Mouse (Mus musculus) adrenal gland, postnatal 10 days (tissue): ENCODE measurements around the gene Plekhh2. TPM values are rescaled to one million over a fixed set of nuclear protein-coding genes. Genes with fewer than 3 reads are reported as not detected.
A peak's percentile ranks its signal among the peaks of the same experiment; 100 is the strongest.

Source experiments
- DNase-seq: peaks from one replicate; pipeline ENCODE4 v3.0.0; 2021; ENCODE audit warnings: mixed read lengths
- total RNA-seq, 2 experiments: library from RNA; stranded (reverse); gene quantifications; 2 replicates each; pipeline ENCODE4 v1.2.3; 2021

Plekhh2 gene
- total RNA-seq, 2 experiments from 2014 or later = 7.4 to 7.6 TPM

DNA sequence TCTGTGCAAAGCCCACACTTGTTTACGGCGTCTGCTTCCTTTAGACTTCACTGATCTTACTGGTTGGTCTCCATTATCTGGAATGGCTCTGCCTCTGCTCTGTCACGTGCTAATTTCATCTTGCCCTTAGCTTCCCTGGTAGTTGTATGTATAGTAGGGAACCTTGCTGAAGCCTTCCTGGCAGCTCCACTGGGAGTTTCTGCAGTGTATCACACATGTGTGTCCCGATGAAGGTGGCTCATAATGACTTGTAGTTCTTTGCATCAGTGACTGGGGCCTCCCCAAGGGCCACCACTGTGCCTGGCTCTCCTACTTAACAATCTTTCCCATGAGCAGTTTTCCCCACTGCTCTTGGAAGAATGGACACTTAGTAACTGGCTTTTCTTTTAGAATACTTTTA is 96.9 kb downstream of the Plekhh2 start:
- DNase-seq = no peak

DNA sequence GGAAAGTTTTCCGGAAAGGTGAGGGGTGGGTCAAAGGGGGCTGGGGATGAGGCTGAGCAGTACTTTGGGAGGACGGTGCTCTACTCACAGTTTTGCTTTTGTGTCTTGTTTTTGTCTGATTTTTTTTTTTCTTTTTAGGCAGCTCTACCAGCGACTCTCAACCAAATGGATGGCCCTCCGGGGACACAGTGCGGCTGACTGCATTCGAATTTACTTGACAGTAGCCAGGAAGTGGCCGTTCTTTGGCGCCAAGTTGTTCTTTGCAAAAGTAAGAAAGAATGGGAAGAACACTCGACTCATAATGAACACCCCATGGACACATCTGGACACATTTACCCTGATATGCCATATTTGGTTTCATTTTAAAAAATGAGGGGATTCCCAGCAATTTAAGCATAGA is 99.8 kb downstream of the Plekhh2 start:
- peak; percentile 53 for DNase-seq

DNA sequence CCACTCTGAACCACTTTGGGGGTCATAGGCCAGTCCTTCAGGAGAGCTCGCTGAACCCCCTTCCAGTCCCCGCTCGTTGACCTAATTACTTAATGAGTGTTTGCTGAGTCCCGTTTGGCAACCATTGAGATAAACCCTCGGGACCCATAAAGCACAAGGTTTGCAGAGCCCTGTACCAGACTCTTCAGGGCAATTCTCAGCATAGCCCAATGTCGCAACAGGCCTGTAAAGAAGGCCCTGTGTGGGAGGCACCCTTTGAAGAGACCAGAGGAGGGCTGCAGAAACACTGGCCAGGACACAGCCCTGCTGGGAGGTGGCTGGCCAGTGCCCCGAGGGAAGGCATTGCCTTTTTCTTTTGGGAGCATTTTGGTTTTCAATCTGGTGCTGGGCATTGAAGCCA is 100.3 kb downstream of the Plekhh2 start:
- DNase-seq = peak; percentile 54

DNA sequence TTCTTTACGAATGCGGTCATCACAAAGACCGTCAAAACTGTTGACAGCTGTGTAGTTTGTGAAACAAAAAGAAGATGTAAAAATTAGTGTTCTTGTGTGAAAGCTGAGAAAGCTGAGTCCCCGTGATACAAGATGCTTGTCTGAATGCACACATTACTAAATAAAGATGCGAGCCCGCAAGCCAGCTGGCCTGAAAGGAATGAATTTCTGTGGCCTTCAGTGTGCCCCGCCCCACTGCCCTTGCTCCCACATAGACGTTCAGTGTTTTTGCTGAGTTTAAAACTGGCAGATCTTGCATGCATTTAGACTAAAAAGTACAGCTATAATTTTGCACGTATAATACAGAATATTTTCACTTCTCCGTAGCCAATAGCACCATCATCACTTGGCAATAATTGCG is 104.1 kb downstream of the Plekhh2 start:
- no peak for DNase-seq

GRCm38 (mm10) chr17:84616526-84617074 is 104.9 kb downstream of the Plekhh2 start:
- DNase-seq = no peak

DNA sequence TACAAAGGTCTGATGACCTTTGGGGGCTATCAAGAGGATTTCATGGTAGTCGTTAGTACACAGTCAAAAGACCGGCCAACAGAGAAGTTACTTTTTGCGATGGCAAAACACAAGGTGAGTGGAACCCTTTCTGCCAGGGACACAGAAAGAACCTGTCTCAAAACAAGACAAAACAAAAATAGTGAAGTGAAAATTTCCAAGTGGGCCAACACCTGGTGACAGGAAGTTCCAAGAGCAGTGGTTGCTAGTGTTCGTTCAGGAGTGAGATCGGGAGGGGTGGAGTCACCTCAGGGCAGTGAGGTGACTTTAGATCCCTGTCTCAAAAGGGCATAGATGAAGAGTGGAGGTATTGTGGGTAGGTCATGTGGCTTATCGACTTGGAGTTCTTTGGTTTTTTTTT is 106.3 kb downstream of the Plekhh2 start:
- no peak for DNase-seq

DNA sequence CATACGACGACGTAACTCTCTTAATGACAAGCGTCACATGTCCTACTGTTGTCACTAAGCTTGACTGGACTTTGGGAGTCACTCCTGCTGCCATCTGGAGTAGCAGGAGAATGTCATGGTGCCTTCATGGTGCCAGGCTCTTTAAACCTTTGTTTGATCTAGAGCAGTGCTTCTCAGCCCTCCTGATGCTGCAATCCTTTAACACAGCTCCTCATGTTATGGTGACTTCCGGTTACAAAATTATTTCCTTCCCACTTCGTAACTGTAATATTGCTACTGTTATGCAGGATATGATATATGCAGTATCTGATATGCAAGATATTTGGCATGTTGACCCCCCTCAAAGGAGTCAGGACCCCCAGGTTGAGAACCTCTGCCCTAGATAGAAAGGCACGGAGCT is 107.4 kb downstream of the Plekhh2 start:
- DNase-seq = no peak

GRCm38 (mm10) chr17:84620076-84620475 is 108.4 kb downstream of the Plekhh2 start:
- no peak for DNase-seq

DNA sequence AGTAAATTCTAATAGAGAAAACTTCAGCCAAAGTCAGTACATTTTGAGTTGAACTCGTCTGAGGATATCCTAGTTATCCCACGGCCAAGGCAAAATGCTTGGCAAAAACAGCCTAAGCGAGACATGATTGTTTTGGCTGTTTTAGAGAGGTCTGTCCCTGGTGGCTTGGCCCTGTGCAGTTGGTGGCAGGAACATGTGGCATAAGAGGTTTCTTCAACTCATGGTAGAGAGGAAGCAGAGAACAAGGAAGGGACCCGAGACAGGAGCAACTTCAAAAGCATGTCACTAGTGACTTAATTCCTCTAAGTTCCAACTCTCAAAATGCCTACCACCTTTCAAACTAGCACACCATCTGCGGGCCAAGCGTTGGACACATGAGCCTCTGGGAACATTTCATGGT is 108.9 kb downstream of the Plekhh2 start:
- no peak for DNase-seq

GRCm38 (mm10) chr17:84621209-84621608 is 109.5 kb downstream of the Plekhh2 start:
- DNase-seq = no peak

DNA sequence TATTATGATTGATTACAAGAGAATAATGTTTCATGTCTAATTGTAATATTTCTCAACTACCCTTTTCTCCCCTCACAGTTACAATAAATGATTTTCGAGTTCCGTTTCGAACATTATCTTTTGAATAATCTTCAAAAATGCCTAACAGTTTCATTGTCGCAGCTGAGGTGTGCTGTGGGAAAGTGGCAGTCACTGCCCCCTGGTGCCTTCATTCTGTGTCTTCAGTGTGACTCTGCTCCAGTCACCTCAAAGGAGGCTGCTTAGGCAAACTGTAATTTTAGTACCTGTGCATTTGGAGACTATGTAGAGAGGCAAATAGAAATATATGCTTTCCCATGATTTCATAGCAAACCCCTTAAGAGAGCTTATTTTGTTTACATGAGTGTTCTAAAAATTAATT is 110.3 kb downstream of the Plekhh2 start:
- DNase-seq = no peak

GRCm38 (mm10) chr17:84622873-84623272 is 111.2 kb downstream of the Plekhh2 start:
- DNase-seq = no peak

GRCm38 (mm10) chr17:84626276-84626856 is 114.7 kb downstream of the Plekhh2 start, which contains the start of gene Dync2li1:
TSS of gene Dync2li1 (plus strand) at chr17:84626496.
- peak; percentile 91 for DNase-seq

DNA sequence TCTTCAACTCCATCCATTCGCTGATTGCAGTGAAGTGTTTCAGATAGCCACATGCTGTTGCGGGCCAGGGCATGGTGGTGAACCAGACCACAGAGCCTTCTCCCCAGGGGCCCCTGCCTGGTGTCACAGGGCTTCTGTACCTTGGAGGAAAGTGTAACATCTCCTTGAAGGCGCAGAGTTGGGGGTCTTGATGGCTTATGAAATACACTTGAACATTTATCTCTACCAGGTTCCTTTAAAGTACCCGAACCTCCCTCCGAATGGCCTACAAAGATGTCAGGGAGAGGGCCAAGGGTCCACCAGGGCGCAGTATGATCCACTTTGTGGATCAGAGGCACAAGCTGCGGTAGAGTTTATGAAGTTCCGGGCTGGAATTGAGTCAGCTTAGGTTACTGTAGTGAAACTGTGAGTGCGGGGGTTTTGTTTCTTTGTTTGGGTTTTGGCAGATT is 115.2 kb downstream of the Plekhh2 start:
- DNase-seq = peak; percentile 17

DNA sequence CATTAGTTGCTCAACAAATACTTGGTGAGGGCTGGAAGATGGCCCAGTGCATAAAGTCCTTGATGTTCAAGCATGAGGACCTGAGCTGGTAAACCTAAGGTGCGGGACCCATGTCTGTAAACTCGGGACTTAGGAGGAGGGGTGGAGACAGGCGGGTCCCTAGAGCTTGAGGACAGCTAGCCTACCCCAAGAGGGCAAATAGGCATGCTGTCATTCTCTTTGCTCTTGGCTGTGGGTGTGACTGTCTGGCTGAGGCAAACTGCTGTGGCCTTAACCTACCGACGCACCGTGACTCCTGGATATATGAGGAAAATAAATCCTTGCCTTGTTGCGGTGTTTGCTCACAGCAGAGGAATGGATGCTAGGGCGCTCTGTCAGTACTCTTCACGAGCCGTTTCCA is 116.0 kb downstream of the Plekhh2 start:
- DNase-seq = peak; percentile 20

- peak; percentile 20 for DNase-seq
Measured at GRCm38 (mm10) chr17:84628611-84629010, 116.9 kb downstream of the Plekhh2 start.

- no peak for DNase-seq
Measured at GRCm38 (mm10) chr17:84631836-84632235, 120.1 kb downstream of the Plekhh2 start.

DNA sequence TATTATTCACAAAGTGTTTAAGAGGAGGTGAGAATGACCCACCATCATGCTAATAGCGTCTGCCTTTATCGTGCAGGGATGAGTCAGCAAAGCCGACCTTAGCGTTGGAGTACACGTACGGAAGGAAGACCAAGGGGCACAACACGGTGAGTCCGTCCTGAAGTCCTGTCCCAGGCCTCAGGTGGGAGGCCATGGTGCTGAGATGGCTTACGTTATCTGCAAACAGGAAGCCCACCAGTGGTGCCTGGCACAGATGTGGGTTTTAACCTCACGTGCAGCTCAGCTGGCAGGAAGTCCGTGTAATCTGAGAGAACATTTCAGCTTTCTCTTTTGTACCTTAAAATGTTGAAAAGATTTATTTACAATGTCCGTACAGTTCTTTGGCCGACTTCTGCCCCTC is 121.7 kb downstream of the Plekhh2 start:
- DNase-seq = no peak

DNA sequence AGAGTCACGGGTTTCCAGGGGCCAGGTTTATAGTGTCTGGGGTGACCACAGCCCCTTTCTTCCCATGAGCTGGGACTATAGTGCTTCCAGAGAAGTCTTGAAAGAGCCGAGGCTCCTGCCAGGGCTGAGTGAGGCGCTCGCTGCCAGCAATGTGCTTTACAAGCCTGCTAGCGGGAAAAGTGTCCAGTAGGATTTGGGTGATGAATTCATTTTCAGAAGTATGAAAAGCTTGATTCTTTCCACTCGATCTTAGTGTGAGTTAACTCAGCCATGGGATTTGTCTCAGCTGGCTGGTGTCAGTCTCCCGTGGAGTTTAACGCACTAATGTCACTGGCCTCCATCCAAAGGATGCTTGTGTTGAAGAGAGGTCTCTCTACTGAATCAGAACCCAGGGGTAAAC is 124.6 kb downstream of the Plekhh2 start:
- no peak for DNase-seq

- no peak for DNase-seq
Measured at GRCm38 (mm10) chr17:84637971-84638370, 126.3 kb downstream of the Plekhh2 start.

- DNase-seq = no peak
Measured at GRCm38 (mm10) chr17:84639796-84640378, 128.2 kb downstream of the Plekhh2 start.

DNA sequence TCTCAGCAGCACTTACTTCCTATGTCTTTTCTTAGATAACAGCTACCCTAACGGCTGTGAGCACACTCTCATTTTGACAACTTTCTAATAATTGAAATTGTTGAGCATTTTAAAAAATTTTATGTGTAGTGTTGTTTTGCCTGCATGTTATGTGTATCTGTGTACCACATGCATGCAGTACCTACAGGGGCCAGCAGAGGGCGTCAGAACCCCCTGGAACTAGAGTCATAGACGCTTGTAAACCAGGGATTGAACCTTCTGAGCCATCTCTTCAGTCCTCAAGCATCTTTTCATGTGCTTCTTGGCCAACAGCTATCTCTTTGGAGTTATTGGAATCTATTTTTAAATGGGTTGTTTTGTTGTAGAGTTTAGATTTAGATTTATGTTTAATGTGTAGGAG is 130.2 kb downstream of the Plekhh2 start:
- DNase-seq = peak; percentile 63

GRCm38 (mm10) chr17:84642324-84642723 is 130.6 kb downstream of the Plekhh2 start:
- DNase-seq = no peak
